Mouse (Mus musculus) mouse embryonic stem cell (cell line): ENCODE data around the gene Il17rd.

Experiments
- in situ Hi-C, 2 experiments: fragments of 300-500 bp; cut with MboI; formaldehyde crosslinking; loops; 1 replicate in 1 of 2; 3 replicates in 1 of 2; pipeline ENCODE4 v1.14.3; 2019 to 2020; ENCODE audit warnings: low sequenced_read_pairs in 2 of 2, low pct_unique_long_range_greater_than_20kb in 1 of 2, mixed read lengths in 1 of 2; ENCODE audit not compliant: unreplicated experiment in 1 of 2

The Il17rd gene

GRCm38 (mm10) chr14:27075084-27075483 lies 36.3 kb downstream of the Il17rd start:
- in situ Hi-C loops, result no loop called here

DNA sequence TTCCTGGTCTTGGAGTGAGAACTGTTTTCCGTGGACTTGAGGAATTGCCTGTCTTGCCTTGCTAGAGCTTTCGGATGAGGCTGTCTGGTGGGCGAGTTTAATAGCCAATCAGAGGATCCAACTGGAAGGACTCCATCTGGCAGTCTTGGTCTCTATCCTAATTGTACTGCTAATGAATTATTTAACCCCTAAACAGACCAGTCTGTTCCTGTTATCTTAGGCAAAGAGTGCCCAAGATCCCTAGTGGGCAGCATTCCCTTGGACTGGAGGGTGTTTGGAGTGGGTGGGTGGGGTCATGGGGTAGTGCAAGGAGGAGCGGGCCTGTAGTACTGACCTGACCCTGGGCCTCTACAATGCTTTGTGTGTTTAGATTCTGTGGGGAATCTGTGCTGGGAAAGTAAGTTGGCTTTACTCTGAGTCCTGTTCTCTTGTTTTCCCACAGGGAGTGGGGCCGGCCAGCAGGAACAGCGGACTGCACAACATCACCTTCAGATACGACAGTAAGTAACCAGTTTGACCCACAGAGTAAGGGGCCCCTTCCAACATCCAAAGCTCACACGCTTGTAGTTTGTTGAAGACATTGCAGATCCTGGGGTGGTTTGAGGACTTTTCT lies 37.3 kb downstream of the Il17rd start:
- in situ Hi-C loops, result no loop called here

DNA sequence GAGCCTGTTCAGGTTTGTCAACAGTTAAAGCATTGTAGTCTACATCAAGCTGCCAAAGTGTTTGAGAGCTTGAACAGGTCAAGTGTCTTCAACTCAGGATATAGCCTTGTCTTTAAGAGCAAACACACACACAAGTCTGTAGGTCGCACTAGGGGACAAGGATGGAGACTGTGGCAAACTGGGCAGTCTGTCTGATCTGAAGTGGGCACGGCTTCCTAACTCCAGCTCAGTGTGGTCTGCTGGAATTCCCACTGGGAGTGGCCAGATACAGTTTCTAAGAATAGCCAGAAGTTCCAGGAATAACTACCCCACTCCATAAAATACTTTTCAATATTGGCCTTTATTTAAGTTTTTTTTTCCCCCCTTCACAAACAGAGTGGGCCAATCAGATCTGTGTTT lies 37.8 kb downstream of the Il17rd start:
- in situ Hi-C loops, result no loop called here

DNA sequence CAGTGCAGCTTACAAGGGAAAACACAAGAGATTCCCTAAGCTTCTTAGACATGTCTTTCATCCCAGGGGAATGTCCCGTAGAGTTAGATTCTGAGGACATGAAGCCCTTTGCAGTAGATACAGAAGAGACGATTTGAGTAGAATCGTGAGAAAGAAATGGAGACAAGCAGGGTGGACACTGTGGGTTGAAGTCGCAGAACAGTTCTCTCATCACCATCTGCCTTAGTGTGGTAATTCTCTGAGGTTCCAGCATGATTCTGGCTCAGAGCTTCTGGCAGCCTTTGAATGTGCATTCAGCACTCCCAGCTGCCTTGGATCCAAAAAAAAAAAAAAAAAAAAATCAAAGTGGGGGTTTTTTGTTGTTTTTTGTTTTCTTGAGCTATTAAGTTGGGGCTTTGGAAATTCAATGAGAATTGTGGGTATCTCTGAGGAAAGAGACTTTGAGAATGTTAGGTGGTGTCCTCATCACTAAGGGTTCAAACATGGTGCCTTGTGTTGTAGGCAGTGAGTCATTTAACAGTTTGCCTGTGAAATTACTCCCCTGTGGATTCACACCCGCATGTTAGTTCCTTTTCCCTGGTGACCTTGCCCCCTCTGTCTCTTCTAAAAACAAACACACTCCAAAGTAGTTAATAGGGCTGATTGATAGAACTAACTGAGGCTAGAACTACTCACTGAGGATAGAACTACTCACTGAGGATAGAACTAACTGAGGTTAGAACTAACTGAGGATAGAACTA lies 43.0 kb downstream of the Il17rd start:
- in situ Hi-C loops, result no loop called here

DNA sequence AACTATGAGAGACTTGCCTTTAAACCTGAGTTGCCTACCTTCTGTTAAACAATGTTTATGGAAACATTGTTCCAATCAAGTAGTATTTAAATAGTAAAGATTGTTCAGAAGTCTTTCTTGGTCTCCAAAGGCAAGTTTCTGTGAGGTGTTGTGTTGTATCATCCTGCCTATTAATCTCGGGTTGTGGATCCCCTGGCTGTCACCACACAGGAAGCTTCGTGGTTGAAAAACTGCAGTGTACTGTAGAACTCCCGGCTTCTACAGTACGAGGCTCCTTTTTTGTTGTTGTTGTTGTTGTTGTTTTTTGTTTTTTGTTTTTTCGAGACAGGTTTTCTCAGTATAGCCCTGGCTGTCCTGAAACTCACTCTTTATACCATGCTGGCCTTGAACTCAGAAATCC lies 46.7 kb downstream of the Il17rd start:
- in situ Hi-C loops, result no loop called here

DNA sequence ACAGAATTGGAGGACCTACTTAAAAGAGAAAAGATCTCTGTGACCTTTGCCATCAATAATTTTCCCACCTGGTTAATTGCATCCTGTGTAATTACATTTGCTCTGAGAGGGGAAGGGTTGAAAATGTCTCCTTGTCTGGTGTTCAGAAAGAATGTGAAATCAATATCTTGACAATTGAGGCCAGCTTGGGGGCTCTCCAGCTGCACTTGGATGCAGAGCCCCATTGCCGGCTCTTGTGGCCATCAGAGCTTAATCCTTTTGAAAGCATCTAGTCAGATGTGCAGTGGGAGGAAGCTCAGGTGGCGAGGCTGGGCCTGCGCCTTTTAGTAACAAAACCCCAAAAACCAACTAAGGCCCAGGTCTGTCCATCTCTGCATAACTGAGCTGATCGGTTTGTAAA lies 47.3 kb downstream of the Il17rd start:
- in situ Hi-C loops, result no loop called here

DNA sequence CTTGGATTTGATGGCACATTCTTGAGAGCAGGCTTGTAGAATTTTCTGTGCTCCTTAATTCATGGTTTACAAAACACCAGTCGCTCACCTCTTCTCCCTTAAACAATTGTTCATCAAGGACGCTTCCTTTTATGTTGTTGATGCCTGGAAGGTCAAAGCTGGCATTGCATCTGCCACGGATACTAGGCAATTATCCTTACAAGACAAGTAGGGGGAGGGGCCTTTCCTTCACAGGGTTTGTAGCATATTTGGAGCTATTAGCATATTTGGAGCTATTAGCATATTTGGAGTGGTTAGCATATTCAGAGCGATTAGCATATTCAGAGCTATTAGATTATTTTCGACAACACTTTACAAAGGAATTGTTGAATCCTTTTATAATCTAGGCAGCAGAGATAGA lies 55.5 kb downstream of the Il17rd start:
- in situ Hi-C loops, result no loop called here

DNA sequence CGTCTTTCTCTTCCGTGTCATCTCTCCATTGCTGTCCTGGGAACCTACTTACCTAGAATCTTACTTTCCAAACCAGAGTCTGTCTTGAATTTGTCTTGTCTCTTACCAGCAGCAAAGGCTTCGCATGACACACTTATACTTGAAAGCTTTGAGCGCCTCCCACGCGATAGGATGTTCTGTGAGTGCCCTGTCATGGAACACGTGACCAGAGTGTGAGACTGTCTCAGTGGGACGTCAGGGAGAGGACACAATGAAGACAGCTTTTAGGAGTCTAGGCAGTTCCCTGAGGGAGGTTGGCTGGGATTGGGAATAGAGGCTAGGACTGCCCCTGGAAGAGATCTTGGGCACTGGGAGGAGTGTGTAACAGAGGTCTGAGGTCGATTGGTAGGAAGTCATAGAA lies 57.4 kb downstream of the Il17rd start:
- in situ Hi-C loops, result loop anchor here (5.0 kb wide), 2 partner anchors 54 to 59 kb away; partner anchors contain the start of gene Il17rd (in 1 of the 2)

DNA sequence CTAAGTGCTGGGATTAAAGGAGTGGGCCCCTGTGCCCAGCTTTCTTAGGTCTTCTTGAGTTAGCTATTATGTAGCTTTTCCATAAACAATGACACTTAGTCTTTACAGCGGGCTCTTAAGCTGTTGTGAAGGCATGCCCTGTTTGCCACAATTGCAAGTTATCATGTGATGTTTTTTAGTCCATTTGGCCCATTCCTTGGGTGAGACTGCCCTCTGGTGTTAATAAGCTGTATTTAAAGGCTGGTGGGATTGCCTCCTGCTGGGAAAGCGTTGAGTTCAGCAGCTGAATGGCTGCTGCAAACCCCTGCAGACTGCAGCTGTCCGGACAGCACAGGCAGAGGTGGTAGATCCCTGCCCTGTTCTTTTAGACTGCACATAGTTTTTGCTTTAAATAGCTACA lies 58.0 kb downstream of the Il17rd start:
- in situ Hi-C loops, result loop anchor here (5.0 kb wide), 2 partner anchors 54 to 59 kb away; partner anchors contain the start of gene Il17rd (in 1 of the 2)

- in situ Hi-C loops, result no loop called here
Measured at GRCm38 (mm10) chr14:27101735-27102134, 63.0 kb downstream of the Il17rd start.

DNA sequence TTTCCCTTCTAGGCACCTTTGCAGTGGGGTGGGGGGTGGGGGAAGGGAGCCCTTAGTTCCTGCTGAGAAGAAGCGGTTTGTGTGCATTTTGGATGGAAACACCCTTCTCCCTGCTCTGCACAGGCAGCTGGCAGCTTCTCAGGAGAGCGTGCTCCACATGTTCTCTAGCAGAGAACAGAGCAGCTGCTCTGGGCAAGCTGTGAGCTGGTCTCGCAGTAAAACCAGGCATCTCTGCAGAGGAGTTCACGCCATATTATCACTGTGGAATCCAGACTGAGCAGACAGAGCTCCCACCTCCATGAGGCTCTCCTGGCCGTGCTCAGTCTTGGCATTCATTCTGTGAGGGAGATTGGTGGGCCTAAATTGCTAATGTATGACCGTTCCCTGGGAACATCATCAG lies 64.0 kb downstream of the Il17rd start:
- in situ Hi-C loops, result no loop called here

DNA sequence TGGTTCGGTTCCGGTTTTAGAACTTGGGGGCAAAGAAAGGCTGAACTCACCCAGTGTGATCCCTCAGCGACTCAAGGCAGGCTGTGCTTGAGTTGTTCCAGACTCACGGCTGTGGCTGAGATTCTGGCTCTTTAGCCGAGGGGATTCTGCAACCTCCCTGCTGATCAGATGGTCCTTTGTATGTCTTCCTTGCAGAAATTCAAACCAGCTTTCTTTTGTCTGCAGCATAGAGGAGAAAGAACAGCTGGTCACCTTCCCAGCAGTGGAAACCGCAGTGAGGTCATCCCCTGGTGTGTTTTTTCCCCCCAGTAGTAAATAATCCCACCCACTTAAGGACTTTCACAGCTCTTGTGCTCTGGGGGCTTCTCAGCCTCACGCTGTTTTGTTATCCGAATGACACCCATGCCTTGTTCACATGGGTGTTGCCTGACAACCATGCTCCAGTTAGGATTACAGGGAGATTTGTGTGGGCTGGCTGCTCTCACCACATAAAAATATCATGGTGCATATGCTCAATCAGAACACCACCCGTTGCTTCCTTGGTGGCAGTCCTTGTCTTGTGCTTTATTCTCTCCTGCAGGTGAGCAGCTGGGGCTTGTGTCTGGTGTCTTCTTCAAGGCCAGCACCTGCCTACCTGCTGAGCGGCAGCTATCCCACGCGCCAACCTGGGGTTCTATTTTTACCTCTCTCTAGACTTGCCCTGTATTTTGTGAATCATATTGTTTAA lies 67.2 kb downstream of the Il17rd start:
- in situ Hi-C loops, result no loop called here

DNA sequence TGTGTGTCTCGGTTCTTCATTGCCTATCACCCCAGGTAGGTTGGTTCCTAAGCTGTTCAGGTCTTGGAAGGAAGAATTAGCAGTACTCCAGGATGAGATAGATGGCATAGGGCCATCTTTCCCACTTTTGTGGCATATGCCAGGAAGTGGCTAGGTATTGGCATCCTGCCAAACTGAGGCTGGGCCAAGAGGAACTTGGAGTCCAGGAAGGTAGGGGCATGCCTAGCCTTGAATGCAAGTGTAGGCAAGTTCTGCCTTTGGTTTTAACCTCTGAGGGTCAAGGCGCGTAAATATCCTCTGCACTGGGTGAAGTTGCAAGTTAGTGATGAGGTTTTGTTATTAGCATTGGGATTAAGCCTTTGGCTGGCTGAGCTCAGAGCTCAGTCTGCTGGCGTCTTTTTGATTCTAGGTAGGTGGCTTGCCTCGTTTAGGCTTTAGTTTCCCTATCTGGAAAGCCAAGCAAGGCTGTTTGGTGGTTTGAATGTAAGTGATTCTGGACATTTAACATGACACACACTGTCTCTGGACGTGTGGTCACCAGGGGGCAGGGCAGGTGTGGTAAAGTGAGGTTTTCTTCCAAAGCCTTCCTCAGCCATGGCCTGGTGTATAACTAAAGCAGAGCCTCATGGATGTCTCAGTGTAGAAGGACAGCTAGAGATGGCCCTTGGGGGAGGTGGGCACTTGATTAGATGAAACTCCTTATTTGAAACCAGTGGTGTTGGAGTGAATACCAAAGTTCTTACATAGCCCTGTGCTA lies 70.2 kb downstream of the Il17rd start:
- in situ Hi-C loops, result no loop called here

DNA sequence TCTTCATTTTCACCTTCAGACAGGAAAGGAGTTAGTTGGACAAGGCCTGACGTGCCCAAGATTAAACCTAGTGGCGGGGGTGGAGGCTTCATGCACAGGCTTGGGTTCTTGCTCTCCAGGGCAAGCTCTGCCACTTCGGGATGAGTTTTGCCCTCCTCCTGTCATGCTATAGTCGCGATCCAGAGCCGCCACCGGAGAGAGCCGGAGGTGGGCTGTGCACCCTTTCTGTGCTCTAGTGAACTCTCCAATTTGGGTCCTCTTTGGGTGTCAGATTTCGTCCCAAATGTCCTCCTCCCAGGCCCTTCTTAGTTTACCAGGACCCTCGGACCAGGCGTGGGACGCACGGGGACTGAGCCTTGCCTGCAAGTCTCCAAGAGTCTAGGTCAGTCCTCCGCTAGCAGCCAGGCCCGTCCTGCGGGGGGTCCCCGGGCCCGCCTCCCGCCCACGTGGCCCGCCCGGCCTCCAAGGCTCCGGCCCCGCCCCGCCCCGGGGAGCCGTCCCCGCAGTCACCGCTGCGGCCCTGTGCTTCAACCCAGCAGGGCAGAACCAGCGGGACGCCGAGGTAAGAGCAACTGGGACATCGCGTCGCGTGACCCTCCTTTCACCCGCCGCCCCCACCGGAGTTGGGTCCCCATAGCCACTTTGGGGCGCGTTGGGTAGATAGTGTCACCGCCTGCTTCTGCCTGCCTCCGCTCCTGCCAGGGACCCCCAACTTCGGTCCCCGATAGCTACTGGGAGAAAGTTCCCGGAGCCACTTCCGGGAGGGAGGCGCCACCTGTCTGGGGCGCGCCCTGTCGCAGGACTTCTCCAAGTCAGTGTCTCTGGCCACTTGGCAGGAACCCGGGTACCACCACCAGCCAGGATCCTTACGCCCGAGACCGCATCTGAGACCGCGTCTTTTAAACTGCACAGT lies 75.9 kb downstream of the Il17rd start, which contains the start of gene Arhgef3:
TSS of gene Arhgef3 (plus strand) at position 538 of the 913 bp plus-strand sequence.
- in situ Hi-C loops, result loop anchor here in 1 of 2 experiments (5.0 kb wide), 1 partner anchor 68 kb away; no protein-coding TSS in a partner anchor

DNA sequence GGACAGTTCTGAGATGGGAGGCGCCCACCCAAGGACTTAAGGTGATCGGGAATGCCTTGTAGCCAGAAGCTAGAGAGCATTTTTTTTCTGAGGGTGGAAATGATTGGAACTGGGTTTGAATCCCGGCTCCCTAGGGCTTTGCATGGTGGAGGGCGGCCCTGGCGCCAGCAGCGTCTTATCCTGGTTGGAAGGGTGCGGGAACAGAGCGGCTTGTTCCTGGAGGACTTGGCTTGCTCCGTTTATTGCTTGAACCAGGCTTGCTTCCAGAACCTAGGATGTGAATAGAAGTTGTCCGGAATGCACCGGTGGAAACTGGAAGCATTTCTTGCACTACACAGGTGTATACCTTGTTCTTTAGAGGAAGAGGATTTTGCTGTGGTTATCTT lies 76.5 kb downstream of the Il17rd start:
- in situ Hi-C loops, result no loop called here

GRCm38 (mm10) chr14:27115991-27116390 lies 77.2 kb downstream of the Il17rd start:
- in situ Hi-C loops, result no loop called here

DNA sequence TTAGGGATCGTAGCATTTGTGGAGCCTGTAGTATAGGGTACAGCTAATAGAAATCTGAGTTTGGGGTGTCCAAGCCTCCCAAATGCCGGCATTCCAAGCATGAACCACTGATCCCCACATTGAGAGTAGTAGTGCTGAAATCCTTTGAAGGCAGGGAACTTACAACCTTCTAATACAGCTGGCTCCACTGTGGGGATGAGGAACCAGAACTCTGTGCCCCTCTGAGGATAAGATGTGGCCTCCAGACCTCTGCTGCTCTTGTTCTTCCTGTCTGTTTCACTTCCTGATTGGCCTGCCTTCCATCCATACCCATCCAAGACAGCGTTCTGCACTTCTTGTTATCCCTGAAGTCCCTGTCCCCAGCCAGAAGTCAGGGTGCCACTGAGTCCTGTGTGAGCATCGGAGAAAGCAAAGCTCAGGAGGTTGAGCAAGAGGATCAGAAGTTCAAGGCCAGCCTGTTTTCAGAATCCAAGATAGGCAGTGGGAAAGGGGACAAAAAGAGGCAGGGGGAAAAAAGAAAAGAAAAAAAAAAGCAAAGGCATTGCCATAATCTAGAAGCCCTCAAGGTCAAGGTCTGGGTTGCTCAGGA lies 77.9 kb downstream of the Il17rd start:
- in situ Hi-C loops, result no loop called here
